Mouse (Mus musculus) C2C12 (cell line): Measurements from ENCODE around the gene Slc7a15.

Experiments used
- CEBPB ChIP-seq: IDR thresholded peaks from one replicate; pipeline ENCODE4 v1.6.1; 2011; ENCODE audit warnings: low read depth, mild to moderate bottlenecking, control low read depth, moderate library complexity
- CTCF ChIP-seq: IDR thresholded peaks from one replicate; pipeline ENCODE4 v1.5.1; 2011; ENCODE audit not compliant: control insufficient read depth, insufficient read depth, insufficient read length
- FOSL1 ChIP-seq: IDR thresholded peaks from one replicate; pipeline ENCODE4 v1.8.0; 2011; ENCODE audit warnings: mild to moderate bottlenecking, low read length; ENCODE audit not compliant: poor library complexity, insufficient read depth, severe bottlenecking
- MAX ChIP-seq: IDR thresholded peaks from one replicate; pipeline ENCODE4 v1.6.1; 2011; ENCODE audit warnings: mild to moderate bottlenecking, control low read depth
- MYOD1 ChIP-seq: IDR thresholded peaks from one replicate; pipeline ENCODE4 v1.6.1; 2011; ENCODE audit warnings: low read depth; ENCODE audit not compliant: control insufficient read depth, insufficient read length
- MYOG ChIP-seq: IDR thresholded peaks from one replicate; pipeline ENCODE4 v1.6.1; 2011; ENCODE audit not compliant: control insufficient read depth, insufficient read length; ENCODE audit errors: extremely low read depth
- USF1 ChIP-seq: IDR thresholded peaks from one replicate; pipeline ENCODE4 v1.6.1; 2011; ENCODE audit warnings: low read depth, mild to moderate bottlenecking, control low read depth, moderate library complexity

DNA sequence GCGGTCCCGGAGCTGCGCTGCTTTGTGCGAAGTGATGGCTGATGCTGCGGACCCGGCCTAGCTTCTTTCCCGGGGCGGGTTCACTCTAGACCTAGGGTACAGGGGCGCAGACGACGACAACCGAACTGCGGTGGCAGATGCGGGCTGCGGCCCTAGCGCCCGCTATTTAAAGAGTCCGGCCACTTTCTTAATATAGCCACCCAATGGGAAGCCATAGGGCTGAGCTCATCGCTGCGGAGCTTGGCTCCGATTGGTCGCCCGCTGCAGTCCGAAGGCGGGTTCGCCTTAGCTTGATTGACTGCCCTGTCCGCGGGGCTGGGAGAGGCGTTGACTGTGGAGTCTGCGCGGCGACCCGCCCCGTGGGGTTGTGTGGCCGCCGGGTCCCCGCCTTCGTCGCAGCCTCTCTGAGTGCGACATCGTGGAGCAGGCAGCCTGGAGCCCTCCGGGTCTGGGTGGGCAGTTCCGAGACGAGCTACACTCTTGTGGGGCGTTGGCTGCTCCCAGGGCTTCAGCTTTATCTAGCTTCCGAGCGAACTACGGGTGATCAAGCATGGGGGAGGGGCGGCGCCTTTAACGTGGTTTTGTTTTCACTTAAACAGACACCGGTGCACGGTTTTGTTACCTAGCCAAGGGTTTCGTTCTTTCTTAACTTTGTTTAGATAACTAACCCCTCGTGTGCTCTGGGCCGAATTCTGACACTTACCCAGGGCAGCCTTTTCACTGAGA lies 98.8 kb downstream of the Slc7a15 start, which contains the start of gene Rhob:
- TF ChIP-seq CTCF (no peak), USF1 (no peak), MYOG (no peak), CEBPB (no peak), MAX (no peak), MYOD1 (no peak), FOSL1 (no peak)
